Mouse (Mus musculus) embryonic fibroblast, embryonic 13.5 days (primary cell): ENCODE data around the gene Rasgrp4. TPM values are rescaled to one million over a fixed set of nuclear protein-coding genes. Genes with fewer than 3 reads are reported as not detected.

ENCODE experiments used
- H3K27ac ChIP-seq: 2 replicates; pipeline ENCODE4 v1.5.1; 2012; ENCODE audit warnings: low read length, control low read depth, inconsistent platforms; ENCODE audit not compliant: insufficient read depth
- H3K4me1 ChIP-seq: 2 replicates; pipeline ENCODE4 v1.6.1; 2011; ENCODE audit warnings: low read length; ENCODE audit not compliant: control insufficient read depth, insufficient read depth
- H3K4me3 ChIP-seq: 2 replicates; pipeline ENCODE4 v1.5.1; 2011; ENCODE audit warnings: mild to moderate bottlenecking, control low read depth, low read length; ENCODE audit not compliant: insufficient read depth
- CTCF ChIP-seq: IDR thresholded peaks from 2 replicates; pipeline ENCODE4 v1.5.1; 2011; ENCODE audit warnings: mild to moderate bottlenecking, control low read depth, low read length, moderate library complexity, borderline replicate concordance; ENCODE audit not compliant: insufficient read depth
- POLR2A ChIP-seq: IDR thresholded peaks from 2 replicates; pipeline ENCODE4 v1.6.1; 2011; ENCODE audit warnings: low read depth, mild to moderate bottlenecking, control low read depth, low read length, moderate library complexity
- polyA plus RNA-seq: library from polyadenylated mRNA; stranded (reverse); fragments of >200 nt; gene quantifications from 2 replicates; pipeline ENCODE4 v1.2.4, GENCODE M21; 2011; ENCODE audit warnings: low read depth; ENCODE audit not compliant: missing spikeins, insufficient read length

Rasgrp4 gene
- polyA plus RNA-seq, 1 experiment, result not detected

DNA sequence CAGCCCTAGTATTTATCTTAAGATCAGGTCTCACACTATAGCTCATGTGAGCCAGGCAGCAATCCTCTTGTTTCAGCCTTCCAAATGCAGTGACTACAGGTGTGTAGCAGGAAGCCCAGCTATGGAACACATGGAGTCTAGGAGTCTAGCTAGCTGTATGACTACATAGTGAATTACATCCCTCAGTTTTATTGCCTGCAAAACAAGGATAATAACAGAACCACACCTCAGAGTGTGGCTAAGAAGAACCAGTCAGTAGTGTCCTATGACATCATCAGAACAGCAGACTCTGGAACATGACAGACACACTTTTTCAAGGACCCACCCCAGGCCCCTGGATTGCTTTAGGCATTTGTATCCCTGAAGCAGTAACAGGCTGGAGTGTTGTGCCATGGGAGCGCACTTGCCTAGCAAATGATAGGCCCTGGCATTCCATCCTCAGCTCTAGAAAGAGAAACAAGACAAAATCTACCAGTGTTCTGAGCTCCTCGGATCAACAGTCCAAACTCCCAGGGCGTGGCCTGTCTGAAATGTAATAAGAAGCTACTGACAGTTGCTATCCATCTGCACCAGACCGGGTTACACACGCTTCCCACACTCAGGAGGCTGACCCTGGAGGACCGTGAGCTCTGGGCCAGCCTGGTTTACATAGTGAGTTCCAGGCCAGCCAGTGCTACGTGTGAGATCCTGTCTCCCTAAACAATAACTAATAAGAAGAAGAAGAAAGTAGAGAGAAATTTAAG lies 12.1 kb downstream of the Rasgrp4 start:
- H3K4me3 ChIP-seq, result no peak overlapping the region
- TF ChIP-seq POLR2A (no peak), CTCF (no peak)
- H3K27ac ChIP-seq, result no peak overlapping the region
- H3K4me1 ChIP-seq, result no peaks in the 10 kb centered on the region

DNA sequence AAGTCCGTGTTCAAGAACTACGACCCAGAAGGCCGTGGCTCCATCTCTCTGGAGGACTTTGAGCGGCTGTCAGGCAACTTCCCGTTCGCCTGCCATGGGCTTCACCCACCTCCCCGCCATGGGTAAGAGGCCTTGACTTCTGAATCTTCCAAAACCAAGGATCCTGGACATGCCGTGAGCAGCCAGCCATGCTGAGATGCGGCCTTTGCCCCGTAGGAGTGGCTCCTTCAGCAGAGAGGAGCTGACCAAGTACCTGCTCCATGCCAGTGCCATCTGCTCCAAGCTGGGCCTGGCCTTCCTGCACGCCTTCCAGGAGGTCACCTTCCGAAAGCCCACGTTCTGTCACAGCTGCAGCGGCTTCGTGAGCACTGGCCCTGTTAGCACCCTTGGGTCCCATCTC lies 14.1 kb downstream of the Rasgrp4 start:
- H3K4me3 ChIP-seq, result no peak overlapping the region
- H3K27ac ChIP-seq, result no peak overlapping the region
- H3K4me1 ChIP-seq, result no peaks in the 10 kb centered on the region
- TF ChIP-seq POLR2A (no peak), CTCF (no peak)

DNA sequence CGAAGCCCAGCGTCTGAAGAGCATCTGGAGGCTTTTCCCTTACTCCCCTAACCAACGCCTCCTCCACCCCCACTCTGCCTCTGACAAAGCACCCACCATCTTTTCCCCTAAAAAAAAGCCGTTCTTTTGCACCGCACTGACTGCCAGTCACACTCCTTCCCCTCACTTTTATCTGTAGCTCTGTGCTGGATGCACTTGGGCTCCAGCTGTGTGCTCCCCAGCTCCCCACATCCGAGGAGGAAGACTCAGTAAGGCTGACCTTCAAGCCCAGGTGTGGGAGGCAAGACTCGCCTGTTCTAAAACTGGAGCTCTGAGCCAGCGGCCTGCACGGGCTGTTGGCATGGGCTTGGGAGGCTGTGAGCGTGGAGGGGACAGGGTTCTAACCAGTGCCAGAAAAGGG lies 16.8 kb downstream of the Rasgrp4 start:
- Histone ChIP-seq H3K4me3 (no peak overlapping the region), H3K4me1 (no peaks in the 10 kb centered on the region), H3K27ac (no peak overlapping the region)
- TF ChIP-seq CTCF (no peak), POLR2A (no peak)

DNA sequence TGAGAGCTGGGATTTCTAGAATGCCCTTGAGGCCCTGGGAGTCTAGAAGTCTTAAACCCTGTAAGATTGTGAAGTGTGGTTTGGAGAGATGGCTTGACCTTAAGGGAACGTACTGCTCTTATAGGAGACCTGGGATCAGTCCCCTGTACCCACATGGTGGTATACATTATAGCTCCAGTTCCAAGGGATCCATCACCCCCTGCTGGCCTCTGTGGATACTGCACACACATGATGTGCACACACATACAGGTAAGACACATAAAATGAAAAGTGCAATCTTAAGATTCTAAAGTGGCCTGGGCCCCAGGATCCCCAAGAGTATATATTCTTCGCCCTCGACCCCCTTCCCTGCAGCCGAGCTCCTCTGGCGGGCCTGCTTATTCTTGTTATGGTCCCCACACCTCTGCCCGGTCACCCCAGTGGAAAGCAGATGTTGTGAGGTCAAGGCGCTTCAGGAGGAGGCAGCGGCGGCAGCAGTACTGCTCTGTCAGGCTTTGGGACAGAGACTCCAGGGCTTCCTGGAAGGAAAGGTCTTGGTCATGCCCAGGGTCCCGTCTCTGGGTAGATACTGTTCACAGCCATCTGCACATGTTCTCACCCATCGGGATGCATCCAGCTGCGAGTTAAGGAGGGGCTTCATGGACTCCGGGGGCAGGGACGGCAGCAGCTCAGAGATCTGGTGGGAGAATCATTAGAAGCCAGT lies 19.5 kb downstream of the Rasgrp4 start:
- Histone ChIP-seq H3K27ac (no peak overlapping the region), H3K4me1 (no peaks in the 10 kb centered on the region), H3K4me3 (no peak overlapping the region)
- TF ChIP-seq POLR2A, result no peak
- TF ChIP-seq CTCF, result no peak

DNA sequence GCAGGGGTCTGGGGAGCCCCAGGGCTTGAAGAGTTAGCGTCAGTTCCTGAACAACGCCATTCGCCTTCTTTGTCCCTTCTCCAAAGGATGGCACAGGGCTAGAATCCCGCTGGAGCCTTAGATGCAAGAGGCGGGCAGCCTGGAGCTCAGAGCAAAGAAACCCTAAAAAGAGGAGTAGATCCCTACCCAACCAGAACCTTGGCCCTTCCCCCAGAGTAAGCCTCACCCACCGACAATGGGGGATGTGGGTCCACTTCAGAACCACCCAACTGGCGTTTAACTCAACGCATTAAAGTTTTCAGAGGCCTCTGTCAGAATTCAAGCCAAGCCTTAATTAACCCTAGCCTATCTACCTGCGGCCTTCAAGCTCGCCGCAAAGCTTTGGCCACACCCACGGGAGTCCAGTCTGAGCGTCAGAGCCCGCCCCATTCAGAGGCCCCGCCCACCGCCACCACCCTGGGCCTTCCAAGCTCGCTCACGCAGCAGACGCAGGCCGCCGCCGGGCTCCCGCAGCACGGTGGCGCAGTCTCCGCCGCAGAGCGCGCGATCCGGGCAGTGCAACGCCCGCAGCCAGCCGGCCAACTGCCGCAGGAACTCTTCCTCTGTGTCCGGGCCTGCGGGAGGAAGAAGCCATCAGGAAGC lies 20.7 kb downstream of the Rasgrp4 start:
- Histone ChIP-seq H3K27ac (0 out of 2 replicates have a peak overlapping the region, but pooled peaks have one; percentile 9), H3K4me3 (peak overlapping the region; percentile 75), H3K4me1 (no peaks in the 10 kb centered on the region)
- TF ChIP-seq POLR2A (peak; percentile 66), CTCF (no peak)

DNA sequence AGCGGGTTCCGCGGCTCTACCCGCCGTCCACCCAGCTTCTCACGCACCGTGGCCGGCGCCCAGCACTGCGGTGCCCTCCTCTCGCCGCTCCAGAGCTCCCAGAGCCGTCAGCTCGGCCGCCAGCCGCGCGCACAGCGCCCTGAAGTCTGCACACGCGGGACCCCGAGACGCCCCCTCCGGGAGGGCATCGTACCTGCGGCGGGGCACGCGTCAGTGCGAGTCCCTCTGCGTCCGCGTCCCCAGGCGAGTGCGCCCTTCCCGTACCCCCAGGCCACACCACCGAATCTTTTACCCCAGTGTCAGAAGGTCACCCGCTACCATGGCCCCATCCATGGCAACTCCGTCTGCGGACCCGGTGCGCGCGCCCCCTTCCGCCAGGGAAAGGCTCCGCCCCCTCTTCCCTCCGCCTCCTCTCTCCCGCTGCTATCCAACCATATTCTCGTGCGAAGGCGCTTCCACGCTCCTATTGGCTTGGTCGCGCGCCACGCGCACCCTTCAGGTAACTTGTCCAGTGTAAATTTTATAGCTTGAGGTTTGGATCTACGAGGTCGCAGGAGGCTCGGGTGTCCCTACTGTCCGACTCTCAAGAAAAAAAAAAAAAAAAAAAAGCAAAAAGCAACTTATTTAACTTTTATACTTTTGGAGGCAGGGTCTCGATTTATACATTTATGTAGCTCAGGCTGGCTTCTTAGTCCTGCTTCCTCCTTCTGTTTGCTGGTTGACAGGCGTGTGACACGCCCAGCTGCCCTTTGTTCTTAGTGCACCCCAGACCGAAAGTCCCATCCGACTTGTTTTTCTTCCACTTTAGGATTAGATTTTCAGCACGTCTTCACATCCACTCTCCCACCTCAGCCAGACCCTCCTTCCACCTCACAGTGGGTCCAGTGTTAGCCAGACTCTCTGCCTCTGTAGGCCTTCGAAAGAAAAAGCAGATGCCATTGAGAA lies 21.5 kb downstream of the Rasgrp4 start, which contains the start of gene Fam98c:
Gene Fam98c, minus strand, starts transcription at position 397 of the 945 bp plus-strand sequence.
- H3K4me1 ChIP-seq, result no peaks in the 10 kb centered on the region
- peak within 1 kb of the TSS; percentile 75 for H3K4me3 ChIP-seq
- 0 out of 2 replicates have a peak within 1 kb of the TSS, but pooled peaks have one; percentile 9 for H3K27ac ChIP-seq
- no peak for TF ChIP-seq CTCF
- TF ChIP-seq POLR2A, result peak; percentile 61; the same call in 1 of the 2 replicates

DNA sequence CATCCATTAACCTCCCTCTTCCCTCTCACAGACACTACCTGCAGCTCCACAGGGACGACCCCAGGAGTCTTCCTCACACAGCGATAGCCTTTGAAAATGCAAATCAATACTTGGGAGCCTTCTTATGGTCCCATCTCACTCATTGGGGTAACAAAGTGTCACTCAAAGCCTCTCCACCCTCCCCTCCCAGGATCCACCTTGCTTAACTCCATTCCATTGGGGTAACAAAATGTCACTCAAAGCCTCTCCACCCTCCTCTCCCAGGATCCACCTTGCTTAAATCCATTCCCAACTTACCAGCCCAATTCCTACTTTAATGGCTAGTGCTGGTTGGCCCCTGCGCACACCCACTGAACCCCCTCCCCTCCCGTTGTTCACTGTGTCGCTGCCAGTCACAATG lies 23.6 kb downstream of the Rasgrp4 start:
- TF ChIP-seq POLR2A (peak; percentile 45; the same call in 1 of the 2 replicates), CTCF (no peak)
- Histone ChIP-seq H3K4me1 (no peaks in the 10 kb centered on the region), H3K4me3 (no peak overlapping the region), H3K27ac (no peak overlapping the region)

DNA sequence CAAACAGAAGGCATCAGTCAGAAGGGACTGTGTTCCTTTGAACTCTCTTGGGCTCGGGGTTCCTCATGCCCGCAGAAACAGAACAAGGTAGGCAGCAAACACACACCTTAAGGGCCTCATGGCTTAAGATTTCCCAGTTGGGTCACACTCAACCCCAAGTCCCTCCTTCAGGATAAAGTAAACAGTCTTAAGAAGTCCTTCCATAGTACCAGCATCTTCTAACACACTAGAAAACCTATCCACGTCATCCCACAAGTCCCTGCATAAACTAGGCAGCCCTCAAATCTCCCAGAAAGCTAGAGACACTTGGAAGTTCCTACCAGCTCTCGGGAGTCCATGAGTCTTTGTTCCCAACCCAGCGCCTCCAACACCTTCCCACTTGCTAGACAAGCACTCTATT lies 27.6 kb downstream of the Rasgrp4 start:
- no peak overlapping the region for H3K27ac ChIP-seq

More for the DNA sequence above, 27.6 kb downstream of the Rasgrp4 start:
- TF ChIP-seq CTCF (no peak), POLR2A (no peak)
- peaks cover 4% of the 10 kb centered on the region; the same call in 1 of the 2 replicates for H3K4me1 ChIP-seq
- no peak overlapping the region for H3K4me3 ChIP-seq
